Mouse (Mus musculus) heart, postnatal 36 days (tissue): Measurements from ENCODE around the gene Ska2. TPM values are rescaled to one million over a fixed set of nuclear protein-coding genes. Genes with fewer than 3 reads are reported as not detected.

ENCODE experiments used
- DNase-seq, 2 experiments: peaks; one replicate each; pipeline ENCODE4 v3.0.0; 2021 to 2022
- intact Hi-C: fragments of 180-260 bp; cut with DNase I; formaldehyde crosslinking; loops from one replicate; pipeline ENCODE4 v1.15.1; 2025
- total RNA-seq, 2 experiments: library from RNA; stranded (reverse); gene quantifications; 2 replicates each; pipeline ENCODE4 v1.2.3; 2021

Ska2 gene
- total RNA-seq: 10 to 100 TPM; 11.5 to 13.5 TPM

DNA sequence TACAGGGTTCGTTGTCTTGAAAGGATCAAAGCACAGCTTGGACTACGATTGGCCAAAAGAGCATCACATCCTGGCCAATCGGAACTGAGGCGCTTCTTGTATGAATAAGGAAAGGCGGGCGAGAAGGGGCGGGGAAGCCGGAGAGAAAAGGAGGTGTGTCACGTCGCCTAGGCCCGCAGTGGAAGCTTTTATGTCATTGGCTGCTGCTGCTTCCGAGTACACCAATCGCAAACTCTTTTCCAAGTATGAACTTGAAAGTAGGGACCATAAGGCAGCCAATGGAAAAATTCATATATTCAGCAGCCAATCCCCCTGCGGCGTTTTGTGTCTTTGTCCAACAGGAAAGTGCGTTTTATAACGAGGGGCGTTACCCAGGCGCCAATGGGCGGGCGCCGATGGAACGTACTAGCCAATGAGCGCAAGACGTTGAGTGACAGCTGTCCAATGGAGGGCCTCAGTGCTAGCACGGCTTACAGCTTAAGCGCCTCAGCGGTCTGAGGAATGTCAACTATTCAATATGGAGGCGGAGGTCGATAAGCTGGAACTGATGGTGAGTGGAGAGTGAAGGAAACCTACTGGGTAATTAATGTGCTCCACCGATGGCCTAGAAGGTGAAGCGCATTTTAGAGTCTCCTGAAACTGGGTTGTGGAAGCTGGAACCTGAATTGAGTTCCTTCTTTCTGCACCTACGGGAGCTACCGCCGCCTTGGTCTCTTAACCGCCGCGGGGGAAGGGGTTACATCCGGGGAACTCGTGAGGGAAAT is at the start of gene Ska2:
Gene Ska2 (plus strand): TSS at position 480 of the 764 bp plus-strand sequence.
- intact Hi-C loops: loop anchor here (1.0 kb wide), 1 partner anchor 18 kb away; the partner anchor contains the start of gene Trim37

DNA sequence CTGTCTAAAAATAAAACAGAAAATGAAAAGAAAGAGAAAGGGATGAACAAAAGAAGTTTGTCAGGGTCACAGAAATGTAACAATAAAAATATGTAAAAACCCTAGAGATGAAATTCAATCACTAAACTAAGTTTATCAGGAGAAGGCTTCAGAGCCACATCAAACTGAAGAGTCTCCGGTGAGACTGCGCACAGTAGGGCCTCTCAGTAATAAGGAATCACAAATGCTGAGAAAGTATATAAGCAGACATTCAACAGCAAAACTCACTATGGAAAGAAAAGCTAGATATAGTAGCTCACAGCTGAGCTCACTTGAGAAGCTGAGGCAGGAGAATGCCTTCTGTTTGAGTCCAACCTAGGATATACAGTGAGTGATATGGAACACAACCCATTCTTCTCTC is 48.6 kb upstream of the Ska2 start:
- no peak for DNase-seq
- intact Hi-C loops: no loop called here

More for the DNA sequence above, at the start of gene Ska2:
- DNase-seq: peak; percentile 92 to 93

DNA sequence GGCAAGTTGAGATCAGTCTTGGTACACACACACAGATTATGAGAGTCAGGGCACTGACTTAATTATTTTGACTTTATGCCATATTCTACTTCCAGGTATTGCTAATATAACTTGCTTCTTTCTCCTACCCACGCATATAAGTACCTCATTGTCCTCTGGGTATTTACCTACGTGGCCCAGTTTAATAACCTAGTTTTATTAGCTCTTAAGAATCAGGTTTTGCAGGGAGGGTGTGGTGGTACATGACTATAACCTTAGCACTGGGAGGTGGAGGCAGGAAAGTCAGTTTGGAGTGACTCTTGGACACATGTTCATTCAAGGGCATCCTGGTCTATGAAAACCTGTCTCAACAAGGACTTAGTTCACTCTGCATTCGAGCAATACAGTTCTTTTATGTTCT is 46.9 kb upstream of the Ska2 start:
- intact Hi-C loops: no loop called here
- DNase-seq: no peak

DNA sequence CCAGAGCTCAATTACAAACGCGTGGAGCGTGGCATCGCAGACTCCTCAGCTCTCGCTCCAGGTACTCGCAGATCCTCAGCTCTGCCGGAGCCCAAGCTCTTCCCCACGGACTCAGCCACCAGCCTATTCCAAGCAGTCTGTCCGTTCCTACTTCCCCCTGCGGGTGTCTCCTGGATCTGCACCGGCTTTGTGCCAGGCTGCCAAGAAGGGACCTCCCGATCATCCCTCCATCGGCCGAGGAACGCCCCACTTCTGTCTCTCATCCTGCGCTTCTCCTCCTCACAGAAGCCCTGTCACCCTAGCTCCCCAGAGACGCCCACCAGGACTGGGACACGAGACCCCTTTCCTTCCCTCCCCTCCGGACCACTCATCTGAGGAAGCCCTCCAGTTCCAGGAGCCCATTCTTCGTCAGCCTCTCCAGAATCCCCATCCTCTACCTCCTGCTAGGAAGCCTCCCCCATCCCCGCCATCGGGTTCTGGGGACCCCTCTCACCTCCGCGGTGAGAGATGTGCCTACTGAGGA is 35.6 kb upstream of the Ska2 start:
- intact Hi-C loops: no loop called here

DNA sequence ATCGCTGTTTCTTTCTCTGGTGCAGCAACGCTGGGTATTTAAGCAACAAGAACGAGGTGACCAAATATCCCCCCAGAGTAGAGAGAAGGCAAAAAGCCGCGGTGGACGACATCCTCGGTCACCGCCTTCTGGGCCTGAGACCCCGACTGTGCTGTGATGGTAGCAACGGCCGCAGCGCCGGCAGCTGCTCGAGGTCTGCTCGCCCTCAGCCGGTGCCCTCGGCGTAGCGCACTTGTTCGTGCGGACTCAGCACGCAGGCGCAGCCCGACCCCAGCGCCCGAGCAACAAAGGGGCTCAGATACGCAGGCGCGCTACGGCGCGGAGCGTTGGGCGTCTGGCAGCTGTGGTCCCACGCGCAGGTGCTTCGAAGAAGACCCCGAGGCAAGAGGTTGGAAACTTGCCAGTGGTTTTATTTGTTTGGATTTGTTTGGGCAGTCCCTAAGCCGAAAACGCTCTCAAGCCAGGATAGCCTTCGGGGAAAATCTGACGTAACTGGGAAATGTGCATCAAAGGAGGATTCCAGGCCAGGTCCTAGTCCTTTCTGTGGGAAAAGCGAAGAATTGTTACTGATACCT is 35.1 kb upstream of the Ska2 start, which contains the start of gene Gdpd1:
Gene Gdpd1 (minus strand): TSS at position 197 of the 575 bp plus-strand sequence.
- peak; percentile 85 to 86 for DNase-seq
- intact Hi-C loops: no loop called here

More for the DNA sequence above, 35.6 kb upstream of the Ska2 start:
- DNase-seq: peak; percentile 61 to 70

DNA sequence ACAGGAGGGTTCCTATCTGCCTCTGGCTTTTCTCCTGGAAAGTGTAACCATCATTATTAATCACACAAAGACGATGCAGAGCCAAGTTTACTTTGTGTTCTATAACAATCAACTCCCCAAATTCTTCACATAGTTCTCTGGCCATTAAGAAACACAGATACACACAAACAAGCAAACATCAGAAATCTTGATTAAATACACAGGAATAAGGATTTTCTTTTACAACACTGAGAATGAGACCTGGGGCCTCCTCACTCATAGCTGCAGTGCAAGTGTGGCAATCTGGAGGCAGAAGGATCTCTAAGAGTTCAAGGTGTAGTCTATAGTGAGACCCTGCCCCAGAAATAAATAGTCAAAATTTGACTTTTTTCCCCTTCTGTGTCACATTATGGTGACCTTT is 25.3 kb upstream of the Ska2 start:
- intact Hi-C loops: no loop called here
- no peak for DNase-seq

DNA sequence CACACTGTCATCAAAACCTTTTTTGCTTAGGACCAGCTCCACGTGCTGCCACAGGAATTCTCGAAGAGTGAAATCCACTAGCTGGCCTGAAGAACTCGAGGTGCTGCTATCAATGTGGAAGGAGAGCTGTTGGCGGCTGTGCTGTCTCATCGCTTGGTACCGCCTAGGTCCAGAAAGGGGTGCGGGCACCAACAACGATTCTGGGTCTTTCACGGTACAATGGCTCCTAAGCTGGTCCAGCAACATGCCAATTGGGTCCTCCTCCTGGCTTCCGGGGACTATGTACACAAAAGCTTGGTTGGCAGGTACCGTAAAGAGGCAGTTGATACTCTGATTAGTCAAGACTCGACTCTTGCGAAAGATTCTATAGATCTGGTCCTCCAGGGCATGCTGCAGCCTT is 23.6 kb upstream of the Ska2 start:
- no peak for DNase-seq
- intact Hi-C loops: no loop called here

DNA sequence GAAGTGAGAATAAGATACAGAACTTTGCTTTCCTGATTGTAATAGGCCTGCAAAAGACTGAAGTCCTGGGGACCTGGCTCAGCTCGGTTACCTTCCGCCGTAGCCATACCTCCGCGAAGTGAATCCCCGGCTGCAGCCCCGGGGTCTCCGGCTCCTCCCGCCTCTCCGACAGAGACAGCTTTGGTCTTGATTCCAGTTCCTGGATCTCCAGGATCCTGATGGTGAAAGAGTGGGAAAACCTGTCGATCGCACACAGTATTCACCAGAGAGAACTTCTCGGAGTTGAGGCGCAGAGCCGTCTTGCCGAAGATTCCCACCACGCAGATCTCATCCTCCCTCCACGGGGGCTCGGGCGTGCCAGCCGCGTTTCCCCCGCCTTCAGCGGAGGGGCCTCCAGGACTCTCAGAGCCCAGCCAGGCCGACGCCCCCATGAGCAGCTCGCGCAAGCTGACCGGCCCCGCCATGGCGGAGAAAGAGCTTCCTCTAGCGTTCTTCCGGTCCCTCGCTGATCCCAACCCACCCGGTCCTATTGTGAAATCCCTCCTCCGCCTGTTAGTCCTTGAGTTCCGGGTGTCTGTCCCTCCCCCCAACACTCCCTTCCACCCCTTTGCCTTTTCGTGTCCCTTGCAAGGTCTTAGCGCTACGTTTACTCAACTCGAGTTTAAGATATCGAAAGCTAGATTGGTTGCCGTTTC is 22.6 kb upstream of the Ska2 start, which contains the start of gene Smg8:
Gene Smg8 (minus strand): TSS at position 485 of the 695 bp plus-strand sequence.
- intact Hi-C loops: no loop called here
- peak; percentile 80 for DNase-seq

DNA sequence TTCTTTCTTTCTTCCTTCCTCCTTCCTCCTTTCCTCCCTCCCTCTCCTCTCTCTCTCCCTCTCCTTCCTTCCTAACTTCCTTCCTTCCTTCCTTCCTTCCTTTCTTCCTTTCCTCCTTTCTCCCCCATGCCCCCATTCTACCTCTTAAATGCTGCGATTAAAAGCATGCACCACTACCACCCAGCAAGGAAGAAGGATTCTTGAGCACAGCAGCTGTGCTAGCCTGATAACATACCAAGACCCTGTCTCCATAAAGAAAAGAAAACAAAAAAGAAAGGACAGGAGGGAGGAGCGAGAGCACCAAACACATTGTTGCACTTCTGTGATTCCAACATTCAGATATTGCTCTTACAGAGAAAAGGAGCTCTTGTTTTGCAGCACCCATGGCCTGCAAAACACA is 21.9 kb upstream of the Ska2 start:
- DNase-seq: no peak
- intact Hi-C loops: no loop called here

DNA sequence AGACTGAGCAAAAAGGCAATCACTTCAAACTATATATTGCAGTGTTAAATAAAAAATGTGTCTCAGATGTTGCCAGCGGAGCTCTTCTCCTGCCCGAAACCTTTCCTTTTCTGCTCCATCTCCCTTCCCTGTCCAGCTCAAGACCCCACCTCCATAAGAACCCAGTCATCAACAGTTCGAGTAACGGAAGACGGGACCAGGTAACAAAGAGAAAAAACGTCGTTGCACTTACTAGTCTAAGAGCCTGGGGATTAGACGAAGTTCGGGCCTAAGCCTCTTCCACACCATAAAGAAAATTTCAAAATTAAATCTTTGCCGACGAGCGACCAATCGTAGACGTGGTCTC is 652 bp upstream of the Ska2 start, which contains the start of gene Prr11:
Gene Prr11 (minus strand): TSS at position 300 of the 346 bp plus-strand sequence.
- no peak for DNase-seq
- intact Hi-C loops: no loop called here

DNA sequence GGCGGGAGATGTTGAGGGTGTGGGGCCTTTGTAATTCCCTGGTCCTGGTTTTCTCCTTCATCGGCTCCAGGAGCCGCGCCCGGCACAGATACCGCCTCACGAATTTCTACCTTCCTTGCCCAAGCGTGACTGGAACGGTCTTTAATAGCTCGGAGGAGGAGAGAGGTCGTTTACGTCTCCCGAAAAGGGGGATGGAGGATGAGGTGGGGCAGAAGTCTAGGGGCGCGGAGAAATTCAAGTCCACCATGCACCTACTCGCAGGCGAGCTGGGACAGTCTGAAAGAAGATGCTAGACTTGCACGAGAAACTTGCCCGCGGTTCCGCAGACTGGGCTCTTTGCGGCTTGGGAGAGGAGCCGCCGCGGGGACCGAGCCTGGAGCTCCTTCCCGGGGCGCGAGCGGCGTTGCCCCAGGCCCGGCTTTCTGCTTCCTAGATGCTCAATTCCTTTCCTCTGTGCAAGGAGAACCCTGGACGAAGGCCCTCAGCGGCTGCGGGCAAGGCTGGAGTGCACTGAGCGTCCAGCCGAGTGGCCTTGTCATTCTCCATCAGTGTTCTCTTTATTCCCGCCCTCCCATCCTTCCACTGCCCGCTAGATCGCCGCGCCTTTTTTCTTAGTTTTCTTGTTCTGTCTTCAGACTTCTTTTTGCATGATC is 611 bp downstream of the Ska2 start:
- intact Hi-C loops: loop anchor here (1.0 kb wide), 1 partner anchor 18 kb away; the partner anchor contains the start of gene Trim37
- peak in 1 of 2 experiments; percentile 18 for DNase-seq

DNA sequence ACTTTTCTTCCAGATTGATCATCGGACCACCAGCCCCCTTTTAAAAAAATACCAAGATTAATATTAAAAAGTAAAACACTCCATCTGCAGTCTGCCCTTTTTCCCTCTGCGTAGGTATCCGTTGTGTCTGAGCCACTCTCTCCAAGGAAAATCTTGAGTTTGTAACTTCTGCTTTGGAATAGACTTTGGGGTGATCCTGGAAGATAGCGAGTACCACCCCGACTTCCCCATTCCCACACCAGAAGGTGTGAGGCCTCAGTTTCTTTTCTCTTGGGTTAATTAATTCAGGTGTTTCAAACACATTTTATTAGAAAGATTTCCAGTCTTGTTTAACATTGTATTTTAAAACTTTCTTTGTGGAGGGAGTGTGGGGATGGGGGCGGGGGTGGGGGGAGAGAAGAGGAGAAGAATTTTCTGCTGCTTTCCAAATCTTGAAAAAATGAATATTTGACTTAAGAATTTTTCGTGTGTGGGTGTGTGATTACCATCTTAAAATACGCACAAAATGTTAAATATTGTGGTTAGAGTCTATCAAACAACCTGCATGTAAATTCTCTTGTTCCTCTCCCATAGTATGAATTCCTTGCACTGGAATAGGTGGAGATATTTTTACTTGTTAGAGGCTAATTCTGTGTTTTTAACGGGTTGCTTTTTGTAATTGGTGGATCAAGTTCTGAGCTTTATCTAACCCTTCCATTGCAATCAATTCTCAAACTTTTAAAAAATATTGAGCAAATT is 1.3 kb downstream of the Ska2 start:
- no peak for DNase-seq
- intact Hi-C loops: no loop called here

DNA sequence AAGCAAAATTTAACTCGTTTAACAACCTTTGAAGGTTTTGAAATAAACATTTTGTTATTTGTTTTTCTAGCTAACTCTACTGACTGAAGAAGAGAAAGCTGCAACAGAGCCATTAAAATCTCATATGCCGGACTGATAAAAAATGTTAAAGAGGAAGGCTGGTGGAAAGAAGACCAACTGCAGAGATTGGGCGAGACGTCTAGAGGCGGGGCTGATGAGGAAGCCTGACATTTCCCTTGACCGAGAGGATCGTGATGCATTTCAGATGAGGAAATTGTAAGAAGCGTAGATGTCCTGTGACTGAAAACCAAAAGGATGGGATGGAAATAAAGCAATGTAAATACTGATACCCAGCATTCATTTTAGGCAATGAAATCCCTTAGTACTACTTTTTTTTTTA is 12.8 kb downstream of the Ska2 start:
- intact Hi-C loops: no loop called here
- DNase-seq: no peak

DNA sequence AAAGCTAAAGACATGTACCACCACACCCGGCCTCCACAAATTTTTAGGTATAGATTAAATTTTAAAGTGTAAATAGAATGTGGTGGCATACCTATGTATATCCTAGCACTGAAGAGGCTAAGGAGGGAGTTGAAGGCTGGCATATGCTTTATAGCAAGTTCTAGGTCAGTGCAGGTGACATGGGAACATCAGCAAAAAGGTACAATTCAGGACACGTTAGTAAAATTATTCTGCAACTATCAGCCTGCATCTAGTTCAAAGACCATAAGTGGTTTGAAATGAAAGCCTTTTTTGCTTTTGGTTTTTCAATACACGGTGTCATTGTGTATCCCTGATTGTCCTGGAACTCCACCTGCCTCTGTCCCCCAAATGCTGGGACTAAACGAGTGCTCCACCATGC is 16.5 kb downstream of the Ska2 start:
- intact Hi-C loops: no loop called here
- no peak for DNase-seq

DNA sequence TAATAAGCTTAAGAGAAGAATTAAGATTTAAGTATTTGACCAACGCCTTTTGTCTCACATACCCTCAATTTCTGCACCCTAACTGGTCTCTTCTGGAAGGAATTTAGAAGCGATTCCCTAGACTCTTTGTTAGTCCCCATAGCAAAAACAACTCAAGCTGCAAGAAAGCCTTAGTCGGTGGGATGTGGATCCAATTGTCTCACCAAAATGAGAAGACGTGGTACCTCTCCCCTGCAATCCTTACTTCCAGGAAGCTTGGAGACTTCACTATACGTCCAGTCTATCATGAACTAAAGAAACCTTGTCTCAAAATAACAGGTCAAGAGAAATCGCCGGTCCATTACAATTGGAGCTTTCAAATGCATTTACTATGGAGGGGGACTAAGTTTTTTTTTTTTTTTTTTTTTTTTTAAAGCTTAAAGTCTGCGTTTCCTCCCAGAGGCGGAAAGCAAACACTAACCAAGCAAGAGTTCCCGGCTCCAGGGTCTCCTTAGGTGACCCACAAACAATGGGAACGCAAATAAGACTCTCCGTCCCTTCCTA is 17.3 kb downstream of the Ska2 start:
- intact Hi-C loops: no loop called here
- DNase-seq: no peak

DNA sequence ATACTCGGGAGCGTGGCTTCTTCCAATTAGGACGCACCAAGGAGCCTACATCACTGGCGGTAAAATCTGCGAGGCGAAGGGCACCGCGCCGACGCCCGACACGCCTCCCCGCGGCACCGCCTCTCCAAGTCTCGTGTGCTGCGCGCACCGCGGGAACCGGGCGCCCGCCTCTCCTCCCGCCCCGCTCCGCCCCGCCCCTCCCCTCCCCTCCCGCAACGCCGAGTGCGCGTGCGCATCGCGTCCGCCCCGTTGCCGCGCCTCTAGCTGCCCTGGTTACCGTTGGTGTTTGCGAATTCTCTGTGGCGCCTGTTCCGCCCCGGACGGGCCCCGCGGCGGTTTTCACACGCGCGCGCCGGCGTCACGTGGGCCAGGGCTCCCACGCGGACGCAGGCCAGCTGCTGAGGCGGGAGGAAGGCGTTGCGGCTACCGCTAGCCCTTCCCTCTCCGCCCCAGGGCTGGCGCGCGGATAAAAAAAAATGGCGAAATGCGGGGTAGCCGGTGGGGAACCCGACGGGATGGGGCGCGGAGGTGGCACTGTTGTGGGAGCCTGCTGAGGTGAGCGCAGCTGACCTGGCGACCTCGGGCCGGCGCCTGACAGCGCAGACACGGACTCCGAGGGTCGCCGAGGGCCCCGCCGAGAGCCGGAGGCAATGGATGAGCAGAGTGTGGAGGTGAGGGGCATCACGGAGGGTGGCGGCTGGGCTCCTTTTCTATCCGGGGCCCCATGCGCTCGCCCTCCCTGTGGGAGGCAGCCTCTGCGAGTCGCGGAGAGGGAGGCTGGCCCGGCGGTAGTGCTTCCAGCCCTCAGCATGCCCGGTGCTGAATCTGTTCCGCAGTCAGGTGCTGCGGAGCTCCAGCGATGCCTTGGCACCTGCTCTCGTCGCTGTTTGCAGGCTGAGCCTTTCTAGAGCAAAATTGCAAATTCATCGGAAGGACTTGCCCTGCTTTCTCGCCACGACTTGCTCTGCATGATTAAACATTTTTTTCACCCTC is 18.1 kb downstream of the Ska2 start, which contains the start of gene Trim37:
Gene Trim37 (plus strand): TSS at position 254 of the 993 bp plus-strand sequence.
- peak; percentile 85 to 88 for DNase-seq
- intact Hi-C loops: loop anchor here (1.0 kb wide), 1 partner anchor 18 kb away; the partner anchor contains the start of gene Ska2

DNA sequence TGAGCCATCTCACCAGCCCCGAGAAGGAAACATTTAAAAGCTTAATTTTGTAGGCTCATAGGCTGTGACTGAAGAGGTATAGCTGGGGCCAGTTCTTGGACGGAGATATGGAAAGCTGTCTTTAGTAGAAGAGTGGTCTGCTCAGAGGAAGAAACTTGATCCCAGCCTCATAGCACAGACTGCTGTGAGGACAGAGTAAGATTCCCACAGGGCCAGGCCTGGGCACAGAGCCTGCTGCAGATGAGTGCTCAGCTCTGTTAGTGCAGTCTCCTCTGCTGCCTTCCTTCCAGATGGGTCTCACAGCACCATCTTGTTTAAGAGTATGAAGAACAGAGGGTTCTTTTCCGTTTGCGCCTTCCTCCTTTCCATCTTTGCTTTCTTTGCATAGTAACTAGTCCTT is 27.2 kb downstream of the Ska2 start:
- DNase-seq: no peak
- intact Hi-C loops: no loop called here

DNA sequence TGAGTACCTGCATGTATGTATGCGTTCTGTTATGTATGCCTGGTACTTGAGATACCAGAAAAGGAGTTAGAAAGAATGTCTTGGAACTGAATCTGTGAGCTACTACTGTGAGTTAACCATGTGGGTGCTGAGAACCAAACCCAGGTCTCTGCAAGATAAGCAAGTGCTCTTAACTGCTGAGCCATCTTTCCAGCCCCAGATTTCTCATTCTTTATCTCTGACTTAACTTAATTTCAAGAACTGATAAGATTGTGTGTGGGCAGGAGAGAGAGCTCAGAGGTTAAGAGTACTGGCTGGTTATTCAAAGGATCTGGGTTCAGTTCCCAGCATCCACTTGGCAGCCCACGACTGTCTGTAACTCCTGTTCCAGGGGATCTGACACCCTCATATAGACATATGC is 49.0 kb downstream of the Ska2 start:
- intact Hi-C loops: no loop called here
- DNase-seq: no peak
